Mouse (Mus musculus) CH12.LX (cell line): ENCODE results near the gene Uba3.
A peak's percentile ranks its signal among the peaks of the same experiment; 100 is the strongest.

Experiments
- CHD1 ChIP-seq: IDR thresholded peaks from 2 replicates; pipeline ENCODE4 v1.6.1; 2012; ENCODE audit warnings: low read depth, low read length, improper control_type of control experiment, inconsistent platforms
- CHD2 ChIP-seq: IDR thresholded peaks from 2 replicates; pipeline ENCODE4 v1.6.1; 2011; ENCODE audit warnings: low read length, improper control_type of control experiment
- CTCF ChIP-seq, 2 experiments: IDR thresholded peaks in 1 of 2; conservative IDR thresholded peaks in 1 of 2; 2 replicates each; pipeline ENCODE4 v1.5.1; 2011 to 2012; ENCODE audit warnings: low read depth in 2 of 2, low read length in 2 of 2, improper control_type of control experiment in 1 of 2, inconsistent platforms in 1 of 2, mild to moderate bottlenecking in 1 of 2, moderate library complexity in 1 of 2
- EP300 ChIP-seq: IDR thresholded peaks from 2 replicates; pipeline ENCODE4 v1.6.1; 2011; ENCODE audit warnings: low read length, improper control_type of control experiment
- GABPA ChIP-seq: IDR thresholded peaks from 2 replicates; pipeline ENCODE4 v1.6.1; 2012; ENCODE audit warnings: low read depth, low read length, improper control_type of control experiment, inconsistent platforms; ENCODE audit not compliant: insufficient replicate concordance
- MAZ ChIP-seq: IDR thresholded peaks from 2 replicates; pipeline ENCODE4 v1.6.1; 2012; ENCODE audit warnings: low read depth, mild to moderate bottlenecking, inconsistent platforms, low read length, improper control_type of control experiment, moderate library complexity
- NRF1 ChIP-seq: IDR thresholded peaks from 2 replicates; pipeline ENCODE4 v1.6.1; 2014; ENCODE audit warnings: low read depth, mild to moderate bottlenecking, inconsistent platforms, low read length, improper control_type of control experiment, moderate library complexity
- POLR2A ChIP-seq: IDR thresholded peaks from 2 replicates; pipeline ENCODE4 v1.6.1; 2011; ENCODE audit warnings: low read depth, mild to moderate bottlenecking, improper control_type of control experiment, low read length

DNA sequence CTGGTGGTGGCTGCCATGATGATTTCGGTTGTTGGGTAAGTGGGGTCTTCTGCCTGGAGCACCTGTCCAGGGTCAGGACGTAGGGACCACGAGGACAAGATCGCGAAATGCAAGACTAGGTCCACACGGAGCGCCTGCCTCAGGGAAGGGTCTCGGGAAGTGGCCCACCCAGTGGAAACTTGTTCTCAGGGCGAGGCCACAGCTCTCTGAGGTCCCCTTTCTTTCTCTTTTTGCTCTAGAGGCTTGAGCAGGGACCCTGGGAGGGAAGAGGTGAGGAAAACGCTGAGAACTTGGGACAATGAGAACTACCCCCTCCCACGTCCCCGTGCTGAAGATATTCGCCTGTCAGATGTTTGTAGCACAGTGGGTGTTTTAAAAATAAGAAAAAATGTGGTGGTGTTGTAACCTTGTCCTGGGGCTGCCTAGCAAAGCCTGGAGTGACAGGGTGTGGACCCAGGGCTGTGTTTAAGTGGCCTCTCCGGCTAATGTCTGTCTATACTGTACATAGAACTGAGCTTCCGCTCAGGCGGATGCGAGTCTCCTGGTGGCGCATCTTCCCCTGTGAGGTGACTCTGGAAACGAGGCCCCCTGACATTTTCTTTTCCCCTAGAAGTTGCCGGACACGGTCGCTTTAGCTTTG, 5.6 kb upstream of the Uba3 start:
- TF ChIP-seq MAZ = 0 out of 2 replicates have a peak, but pooled peaks have one; percentile 29
- no peak for TF ChIP-seq CTCF (conservative IDR thresholded peaks at IDR 0.05 in 1 of 2, IDR thresholded peaks at IDR 0.05 in 1 of 2; ENCODE audit: low read depth in 2 of 2, low read length in 2 of 2)
- TF ChIP-seq GABPA = no peak
- no peak for TF ChIP-seq EP300
- TF ChIP-seq POLR2A = no peak; the same call in 1 of the 2 replicates
- TF ChIP-seq NRF1 = 0 out of 2 replicates have a peak, but pooled peaks have one; percentile 4
- no peak for TF ChIP-seq CHD2
- no peak for TF ChIP-seq CHD1
